Mouse (Mus musculus) liver, postnatal 0 days (tissue): ENCODE measurements around the gene B3glct.

Experiments used
- CTCF ChIP-seq: sonication (generic); IDR thresholded peaks from 2 replicates; pipeline ENCODE4 v1.5.1; 2016; ENCODE audit warnings: antibody characterized with exemption, low read depth
- EP300 ChIP-seq: IDR thresholded peaks from 2 replicates; pipeline ENCODE4 v1.6.1; 2016; ENCODE audit warnings: antibody characterized with exemption, low read depth, mild to moderate bottlenecking

GRCm38 (mm10) chr5:149711545-149711944, 33.5 kb downstream of the B3glct start:
- TF ChIP-seq CTCF (peak; percentile 53), EP300 (no peak)
